Mouse (Mus musculus) myocyte (in vitro differentiated cells): Measurements from ENCODE around the gene Card11. TPM values are rescaled to one million over a fixed set of nuclear protein-coding genes. Genes with fewer than 3 reads are reported as not detected.

Experiments used
- H3K27me3 ChIP-seq: one replicate; pipeline ENCODE4 v1.6.1; 2011; ENCODE audit not compliant: control insufficient read depth, insufficient read depth, insufficient read length
- H3K36me3 ChIP-seq: one replicate; pipeline ENCODE4 v1.6.1; 2011; ENCODE audit not compliant: control insufficient read depth, insufficient read depth
- H3K4me2 ChIP-seq: one replicate; pipeline ENCODE4 v1.6.1; 2011; ENCODE audit warnings: low read depth, control low read depth
- H3K4me3 ChIP-seq: one replicate; pipeline ENCODE4 v1.5.1; 2011; ENCODE audit warnings: mild to moderate bottlenecking, control low read depth, moderate library complexity
- H3K79me2 ChIP-seq: one replicate; pipeline ENCODE4 v1.6.1; 2011; ENCODE audit not compliant: control insufficient read depth, insufficient read depth
- H3ac ChIP-seq: one replicate; pipeline ENCODE4 v1.6.1; 2011; ENCODE audit not compliant: control insufficient read depth, insufficient read length
- CEBPB ChIP-seq: IDR thresholded peaks from 2 replicates; pipeline ENCODE4 v1.6.1; 2011; ENCODE audit warnings: mild to moderate bottlenecking, moderate library complexity; ENCODE audit not compliant: poor library complexity, insufficient read depth, severe bottlenecking
- E2F4 ChIP-seq: IDR thresholded peaks from one replicate; pipeline ENCODE4 v1.6.1; 2011; ENCODE audit warnings: mild to moderate bottlenecking, control low read depth, moderate library complexity; ENCODE audit not compliant: insufficient read depth
- MAX ChIP-seq: IDR thresholded peaks from one replicate; pipeline ENCODE4 v1.6.1; 2011; ENCODE audit warnings: low read depth, mild to moderate bottlenecking, control low read depth
- MYOD1 ChIP-seq, 3 experiments: IDR thresholded peaks; one replicate each; pipeline ENCODE4 v1.6.1; 2011; ENCODE audit warnings: control low read depth in 2 of 3, low read depth in 2 of 3, mild to moderate bottlenecking in 2 of 3, moderate library complexity in 1 of 3; ENCODE audit not compliant: insufficient read length in 2 of 3, control insufficient read depth in 1 of 3
- MYOG ChIP-seq, 3 experiments: IDR thresholded peaks; one replicate each; pipeline ENCODE4 v1.6.1; 2011; ENCODE audit warnings: control low read depth in 2 of 3, low read depth in 2 of 3, mild to moderate bottlenecking in 2 of 3; ENCODE audit not compliant: insufficient read length in 2 of 3, control insufficient read depth in 1 of 3, insufficient read depth in 1 of 3
- POLR2A ChIP-seq: IDR thresholded peaks from one replicate; pipeline ENCODE4 v1.6.1; 2011; ENCODE audit warnings: low read depth, mild to moderate bottlenecking, control low read depth, moderate library complexity; ENCODE audit not compliant: insufficient read length
- POLR2AphosphoS2 ChIP-seq: IDR thresholded peaks from one replicate; pipeline ENCODE4 v1.6.1; 2011; ENCODE audit warnings: low read depth, control low read depth; ENCODE audit not compliant: insufficient read length
- REST ChIP-seq: IDR thresholded peaks from one replicate; pipeline ENCODE4 v1.6.1; 2011; ENCODE audit warnings: mild to moderate bottlenecking, control low read depth, moderate library complexity; ENCODE audit not compliant: insufficient read depth, insufficient read length
- SRF ChIP-seq: IDR thresholded peaks from one replicate; pipeline ENCODE4 v1.6.1; 2011; ENCODE audit warnings: low read depth; ENCODE audit not compliant: control insufficient read depth, insufficient read length
- TCF12 ChIP-seq: IDR thresholded peaks from one replicate; pipeline ENCODE4 v1.6.1; 2011; ENCODE audit warnings: mild to moderate bottlenecking, control low read depth; ENCODE audit not compliant: poor library complexity, insufficient read depth, severe bottlenecking
- TCF3 ChIP-seq: IDR thresholded peaks from one replicate; pipeline ENCODE4 v1.6.1; 2011; ENCODE audit warnings: low read depth, control low read depth; ENCODE audit not compliant: insufficient read length
- USF1 ChIP-seq: IDR thresholded peaks from one replicate; pipeline ENCODE4 v1.6.1; 2011; ENCODE audit warnings: low read depth, mild to moderate bottlenecking, control low read depth, moderate library complexity
- polyA plus RNA-seq: library from polyadenylated mRNA; unstranded; fragments of >200 nt; fragmentation: generic; extraction: Trizol; gene quantifications from one replicate; pipeline ENCODE4 v1.2.1, GENCODE M21; 2012; ENCODE audit warnings: missing spikeins

Gene Card11
- polyA plus RNA-seq, 1 experiment = 0.04 TPM

DNA sequence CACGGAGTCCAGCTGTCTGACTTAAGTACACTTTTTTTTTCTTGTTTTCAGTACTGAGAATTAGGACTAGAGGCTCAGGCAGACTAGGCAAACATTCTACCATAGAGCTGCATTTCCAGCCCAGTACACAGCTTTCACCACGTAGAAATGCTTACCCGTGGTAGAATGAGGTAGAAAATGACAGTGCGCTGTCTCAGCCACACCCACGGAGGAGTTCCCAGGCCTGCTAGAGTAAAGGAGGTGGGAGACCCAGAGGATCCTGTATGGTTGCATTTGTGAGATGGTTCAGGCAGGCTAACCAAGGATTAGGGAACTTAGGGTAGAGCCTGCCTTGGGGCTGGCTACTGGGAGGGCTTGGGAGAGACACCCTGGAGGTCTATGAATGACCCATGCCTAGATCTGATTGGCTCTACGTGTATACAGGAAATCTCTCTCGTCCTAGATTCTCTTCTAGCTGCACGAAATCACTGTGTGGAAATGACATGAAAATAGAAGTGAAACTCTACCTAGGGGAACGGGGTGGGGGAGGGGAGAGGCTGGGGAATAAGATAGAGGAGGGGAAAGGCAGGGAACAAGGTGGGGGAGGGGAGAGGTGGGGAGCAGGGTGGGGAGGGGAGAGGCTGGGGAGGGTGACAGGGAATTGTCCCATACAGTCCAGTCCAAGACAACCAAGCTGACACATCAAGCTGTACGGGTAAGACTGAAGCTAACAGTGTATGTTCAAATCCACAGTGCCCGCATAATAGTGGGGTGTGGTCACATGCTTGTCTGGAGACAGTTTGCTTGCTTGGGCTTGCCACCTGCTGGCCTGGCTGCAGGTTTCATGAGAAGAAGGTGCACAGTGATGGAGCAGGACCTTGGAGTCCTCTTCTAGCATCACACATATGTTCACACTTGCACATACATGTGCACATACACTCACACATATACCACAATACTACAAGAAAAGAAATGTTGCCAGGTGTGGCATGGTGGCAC lies 8.0 kb downstream of the Card11 start:
- H3K27me3 ChIP-seq = no peaks in the 10 kb centered on the region
- no peak overlapping the region for H3ac ChIP-seq
- H3K79me2 ChIP-seq = no peaks in the 10 kb centered on the region
- TF ChIP-seq TCF3 = no peak
- no peak for TF ChIP-seq TCF12
- H3K4me2 ChIP-seq = no peak overlapping the region
- H3K36me3 ChIP-seq = no peaks in the 10 kb centered on the region
- no peak overlapping the region for H3K4me3 ChIP-seq

- H3K4me2 ChIP-seq = no peak overlapping the region
- H3K36me3 ChIP-seq = no peaks in the 10 kb centered on the region
- no peaks in the 10 kb centered on the region for H3K27me3 ChIP-seq
- H3K79me2 ChIP-seq = no peaks in the 10 kb centered on the region
- no peak overlapping the region for H3K4me3 ChIP-seq
- TF ChIP-seq MYOG (IDR thresholded peaks at IDR 0.05; ENCODE audit: control insufficient read depth in 1 of 3, insufficient read depth in 1 of 3, insufficient read length in 2 of 3, low read depth in 2 of 3) (no peak), USF1 (no peak), MAX (no peak), POLR2A (no peak), SRF (no peak), TCF3 (no peak), TCF12 (no peak), REST (no peak), CEBPB (no peak)
- H3ac ChIP-seq = no peak overlapping the region
Observed at GRCm38 (mm10) chr5:140985311-140986050, 14.9 kb downstream of the Card11 start.

DNA sequence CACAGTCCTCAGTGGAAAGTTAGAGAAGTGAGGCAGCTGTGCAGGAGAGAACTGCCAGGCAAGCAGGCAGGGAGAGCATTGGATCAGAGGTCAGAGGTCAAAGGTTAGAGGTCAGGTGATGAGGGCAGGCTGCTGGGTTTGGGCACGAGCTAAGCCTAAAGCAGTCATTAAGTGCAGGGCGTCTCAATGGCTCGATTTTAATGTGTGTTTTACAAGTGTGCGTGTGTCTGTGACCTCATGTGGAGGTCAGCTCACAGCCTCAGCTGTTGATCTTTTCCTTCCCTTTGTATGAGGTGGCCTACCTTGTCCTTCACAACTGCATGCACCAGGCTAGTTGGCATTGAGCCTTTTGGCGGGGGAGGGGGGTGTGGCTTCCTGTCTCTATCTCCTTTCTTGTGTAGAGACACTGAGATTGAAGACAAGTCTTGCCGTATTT lies 19.0 kb downstream of the Card11 start:
- TF ChIP-seq MYOG (IDR thresholded peaks at IDR 0.05; ENCODE audit: control insufficient read depth in 1 of 3, insufficient read depth in 1 of 3, insufficient read length in 2 of 3, low read depth in 2 of 3) = no peak
- TF ChIP-seq USF1 = no peak
- no peak for TF ChIP-seq POLR2A
- no peak for TF ChIP-seq TCF12
- TF ChIP-seq SRF = no peak
- TF ChIP-seq MAX = no peak
- no peak for TF ChIP-seq TCF3
- no peak for TF ChIP-seq POLR2AphosphoS2
- no peak for TF ChIP-seq MYOD1 (IDR thresholded peaks at IDR 0.05; ENCODE audit: control insufficient read depth in 1 of 3, insufficient read length in 2 of 3, low read depth in 2 of 3)
- no peak for TF ChIP-seq REST
- TF ChIP-seq E2F4 = no peak
- no peak for TF ChIP-seq CEBPB
- Histone ChIP-seq H3K79me2 (no peaks in the 10 kb centered on the region), H3ac (no peak overlapping the region), H3K27me3 (no peaks in the 10 kb centered on the region), H3K4me3 (no peak overlapping the region), H3K36me3 (no peaks in the 10 kb centered on the region), H3K4me2 (no peak overlapping the region)

- TF ChIP-seq MAX (no peak), SRF (no peak), MYOD1 (IDR thresholded peaks at IDR 0.05; ENCODE audit: control insufficient read depth in 1 of 3, insufficient read length in 2 of 3, low read depth in 2 of 3) (no peak), TCF12 (no peak), REST (no peak), E2F4 (no peak), POLR2A (no peak), USF1 (no peak), POLR2AphosphoS2 (no peak), CEBPB (no peak), TCF3 (no peak), MYOG (IDR thresholded peaks at IDR 0.05; ENCODE audit: control insufficient read depth in 1 of 3, insufficient read depth in 1 of 3, insufficient read length in 2 of 3, low read depth in 2 of 3) (no peak)
- no peaks in the 10 kb centered on the region for H3K79me2 ChIP-seq
- no peaks in the 10 kb centered on the region for H3K36me3 ChIP-seq
Observed at GRCm38 (mm10) chr5:140980783-140981182, 19.6 kb downstream of the Card11 start.

GRCm38 (mm10) chr5:140980051-140980450 lies 20.3 kb downstream of the Card11 start:
- no peak overlapping the region for H3ac ChIP-seq
- H3K4me3 ChIP-seq = no peak overlapping the region
- no peaks in the 10 kb centered on the region for H3K79me2 ChIP-seq
- H3K4me2 ChIP-seq = no peak overlapping the region
- H3K36me3 ChIP-seq = no peaks in the 10 kb centered on the region
- no peaks in the 10 kb centered on the region for H3K27me3 ChIP-seq
- no peak for TF ChIP-seq REST
- TF ChIP-seq MAX = no peak
- TF ChIP-seq SRF = no peak
- no peak for TF ChIP-seq TCF3
- TF ChIP-seq MYOG (IDR thresholded peaks at IDR 0.05; ENCODE audit: control insufficient read depth in 1 of 3, insufficient read depth in 1 of 3, insufficient read length in 2 of 3, low read depth in 2 of 3) = no peak
- TF ChIP-seq CEBPB = no peak
- no peak for TF ChIP-seq TCF12
- no peak for TF ChIP-seq MYOD1 (IDR thresholded peaks at IDR 0.05; ENCODE audit: control insufficient read depth in 1 of 3, insufficient read length in 2 of 3, low read depth in 2 of 3)
- no peak for TF ChIP-seq USF1
- no peak for TF ChIP-seq POLR2A
- no peak for TF ChIP-seq POLR2AphosphoS2
- no peak for TF ChIP-seq E2F4

More at GRCm38 (mm10) chr5:140980783-140981182, 19.6 kb downstream of the Card11 start:
- H3K4me3 ChIP-seq = no peak overlapping the region
- H3K4me2 ChIP-seq = no peak overlapping the region
- H3ac ChIP-seq = no peak overlapping the region
- no peaks in the 10 kb centered on the region for H3K27me3 ChIP-seq
